Mouse (Mus musculus) layer of hippocampus, adult 11-12 months (tissue): ENCODE results near the gene Cep78.

ENCODE experiments used
- DNase-seq: peaks from one replicate; pipeline ENCODE4 v3.0.0; 2022; ENCODE audit warnings: low spot score

Cep78 gene

DNA sequence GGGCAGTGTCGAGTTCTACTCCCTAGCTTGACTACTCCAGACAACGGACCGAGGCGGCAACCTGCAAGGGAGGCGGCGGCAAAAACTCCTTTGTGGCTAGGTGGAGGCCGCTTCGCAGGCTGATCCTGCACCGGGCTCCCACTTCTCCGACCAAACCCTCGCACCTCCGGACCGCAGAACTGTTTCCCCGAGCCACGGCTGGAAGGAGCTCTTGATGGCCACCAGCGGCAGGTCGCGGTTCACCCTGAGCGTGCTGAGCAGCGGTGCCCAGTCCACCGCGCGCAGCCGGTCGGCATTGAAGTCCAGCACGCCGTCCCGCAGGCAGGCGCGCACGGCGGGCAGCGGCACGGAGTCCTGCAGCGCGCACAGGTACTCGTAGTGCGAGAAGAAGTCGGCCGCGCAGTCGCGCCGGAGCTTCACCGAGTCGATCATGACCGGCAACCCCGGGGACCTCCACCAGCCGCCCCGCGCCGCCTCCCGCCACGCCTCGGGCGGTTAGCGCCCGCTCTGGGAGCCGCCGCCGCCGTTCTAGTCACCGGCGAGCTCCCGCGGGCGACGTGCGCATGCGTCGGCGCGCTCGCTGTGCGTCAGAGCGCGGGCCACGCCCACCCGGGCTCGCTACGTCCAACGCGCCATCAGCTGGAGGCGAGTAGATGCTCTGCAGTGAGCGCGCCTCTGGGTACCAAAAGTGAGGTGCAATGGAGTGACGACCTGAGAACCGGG is at the start of gene Cep78:
Cep78 (minus strand) TSS at position 541 of the 723 bp plus-strand sequence.
- peak; percentile 91 for DNase-seq

DNA sequence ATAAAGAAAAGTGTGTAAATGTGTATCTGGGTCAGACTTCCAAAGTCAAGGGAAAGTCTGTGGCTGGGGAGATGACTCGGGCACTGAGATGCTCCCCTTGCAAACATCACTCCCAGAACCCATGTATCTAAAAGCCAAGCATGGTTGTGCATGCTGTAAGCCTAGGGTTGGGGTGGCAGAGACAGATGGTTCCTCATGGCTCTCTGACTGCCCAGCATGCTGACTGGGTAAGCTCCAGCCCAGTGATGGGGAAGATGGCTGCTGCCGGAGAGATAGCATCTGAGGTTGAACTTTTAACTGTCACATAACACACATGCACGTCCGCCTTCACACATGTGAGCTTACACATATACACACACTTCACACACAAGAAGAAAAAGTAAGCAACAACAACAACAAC is 46.5 kb upstream of the Cep78 start:
- DNase-seq = no peak

DNA sequence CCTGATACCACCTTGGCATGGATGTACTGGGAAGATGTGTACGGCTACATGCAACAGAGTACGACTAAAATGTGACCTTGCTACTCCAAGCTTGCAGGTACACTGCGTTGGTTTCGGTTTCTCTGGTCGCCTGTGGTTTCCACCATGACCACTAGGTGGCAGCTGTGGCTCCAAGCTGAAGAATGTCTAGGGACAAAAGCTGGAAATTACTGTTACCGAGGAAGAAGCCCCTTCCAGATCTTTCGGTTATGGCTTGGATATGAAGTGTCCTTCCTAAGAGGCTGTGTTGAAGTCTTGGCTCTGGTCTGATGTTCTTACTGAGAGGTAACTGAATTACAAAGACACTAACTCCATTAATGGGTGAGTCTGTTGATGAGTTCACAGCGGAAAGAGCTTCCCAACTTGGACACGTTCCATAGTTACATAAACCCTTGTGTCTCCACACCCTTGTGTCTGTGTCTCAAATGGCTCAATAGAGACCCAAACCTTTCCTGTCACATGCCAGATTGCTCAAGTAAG is 44.5 kb upstream of the Cep78 start:
- peak; percentile 69 for DNase-seq

DNA sequence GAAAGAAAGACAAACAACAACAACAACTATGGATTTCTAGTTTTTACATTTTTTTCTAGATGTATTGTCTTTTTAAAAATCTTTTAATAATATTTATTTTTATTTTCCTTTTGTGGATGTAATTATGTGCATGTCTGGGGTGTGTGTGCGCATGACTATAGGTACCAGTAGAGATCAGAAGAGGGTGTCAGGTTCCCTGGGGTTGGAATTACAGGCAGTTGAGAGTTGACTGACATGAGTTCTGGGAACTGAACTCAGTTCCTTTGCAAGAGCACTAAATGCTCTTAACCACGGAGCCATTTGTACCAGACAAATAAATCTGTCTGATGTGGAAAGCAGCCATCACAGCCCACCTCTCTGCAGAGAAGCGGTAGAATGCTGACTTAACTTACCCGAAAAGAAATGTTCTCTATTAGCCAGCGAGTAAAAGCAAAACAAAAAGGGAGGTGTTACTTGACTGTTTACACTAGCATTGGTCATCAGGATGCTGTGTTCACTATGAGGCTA is 44.0 kb upstream of the Cep78 start:
- no peak for DNase-seq

DNA sequence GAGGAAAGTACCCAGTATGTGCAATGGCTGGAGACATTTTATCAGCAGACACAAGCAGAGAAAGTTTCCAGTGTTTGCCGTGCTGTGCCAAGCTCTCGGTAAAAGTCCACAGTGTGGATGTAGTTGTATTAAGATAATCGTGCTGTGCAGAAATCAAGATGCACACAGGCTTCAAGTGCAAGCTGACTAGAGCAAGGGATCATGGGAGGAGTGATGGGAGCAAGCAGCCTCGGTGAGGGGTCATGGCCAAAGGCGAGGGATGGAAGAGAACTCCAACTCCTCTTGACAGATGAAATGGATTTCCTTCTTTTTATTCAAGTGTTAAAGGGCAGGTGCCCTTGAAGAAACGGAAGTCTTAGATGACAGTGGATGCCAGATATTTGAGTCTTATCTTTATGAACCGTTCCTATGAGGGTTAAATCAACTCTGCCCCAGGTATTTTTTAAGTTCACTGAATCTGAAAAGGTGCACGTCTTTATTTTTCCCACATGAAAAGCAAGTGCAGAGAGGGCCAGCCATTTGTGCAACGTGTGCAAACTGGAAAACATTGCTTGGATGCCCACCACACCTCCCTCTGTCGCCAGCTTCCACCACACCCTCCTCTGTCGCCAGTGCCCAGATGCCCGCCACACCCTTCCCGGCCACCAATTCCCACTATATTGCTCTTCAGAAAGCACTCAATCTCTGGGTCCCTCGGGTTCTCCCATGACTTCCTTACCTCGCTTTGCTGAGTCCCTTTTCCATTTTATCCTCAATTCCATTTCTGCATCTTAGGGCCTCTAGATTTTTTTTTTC is 43.3 kb upstream of the Cep78 start:
- no peak for DNase-seq

DNA sequence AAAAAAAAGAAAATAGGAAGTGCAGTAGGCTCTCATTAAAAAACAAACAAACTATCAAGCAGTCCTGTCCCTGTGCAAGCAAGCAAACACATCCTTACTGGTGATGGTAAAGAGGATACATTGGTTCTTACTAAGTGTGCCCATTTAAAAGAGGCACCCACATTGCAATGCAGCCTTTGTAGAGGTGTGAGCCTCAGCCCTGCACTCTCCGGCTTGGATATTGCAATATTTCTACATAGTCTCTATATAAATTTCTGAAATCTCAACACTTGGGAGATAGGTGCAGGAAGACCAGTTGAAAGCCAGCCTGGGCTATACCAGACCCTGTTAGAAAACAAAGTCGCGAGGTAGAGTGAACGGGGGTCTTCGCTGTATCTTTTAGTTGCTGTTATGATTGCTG is 41.5 kb upstream of the Cep78 start:
- DNase-seq = no peak

DNA sequence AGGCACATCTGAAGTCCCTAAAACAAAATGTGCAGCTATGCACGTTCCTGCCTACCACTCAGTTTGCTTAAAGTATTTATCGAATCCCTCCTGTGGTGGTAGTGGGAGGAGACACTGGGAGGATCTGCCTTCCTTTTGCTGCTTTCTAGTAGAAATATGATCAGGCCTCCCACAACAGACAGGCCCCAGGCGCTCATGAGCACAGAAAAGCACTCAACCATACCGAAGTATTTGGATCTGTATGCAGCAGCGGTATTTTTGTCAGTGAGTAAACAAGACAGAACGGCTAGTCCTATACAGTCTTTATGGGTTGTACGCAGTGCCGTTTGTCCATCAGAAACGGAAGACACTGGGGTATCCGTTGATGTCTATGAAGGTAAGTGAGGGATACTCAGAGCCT is 37.4 kb upstream of the Cep78 start:
- no peak for DNase-seq

DNA sequence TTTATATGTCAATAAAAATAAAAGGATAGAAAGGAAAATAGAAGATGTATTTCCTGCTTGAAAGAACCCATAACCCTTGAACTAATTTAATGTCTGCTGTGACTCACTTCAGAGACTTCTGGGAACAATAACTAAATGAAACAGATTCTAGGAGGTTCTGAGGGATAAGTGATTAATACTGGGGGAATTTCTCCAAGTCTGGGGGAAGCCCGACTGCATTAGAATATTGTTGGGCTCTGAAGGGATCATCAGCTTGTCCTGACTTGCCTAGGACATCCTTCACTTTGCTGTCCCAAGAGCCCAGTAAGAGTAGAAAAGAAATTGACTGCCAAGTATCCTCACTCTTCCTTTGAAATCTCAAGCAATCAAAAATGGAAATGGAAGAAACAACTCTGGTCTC is 31.4 kb upstream of the Cep78 start:
- no peak for DNase-seq

DNA sequence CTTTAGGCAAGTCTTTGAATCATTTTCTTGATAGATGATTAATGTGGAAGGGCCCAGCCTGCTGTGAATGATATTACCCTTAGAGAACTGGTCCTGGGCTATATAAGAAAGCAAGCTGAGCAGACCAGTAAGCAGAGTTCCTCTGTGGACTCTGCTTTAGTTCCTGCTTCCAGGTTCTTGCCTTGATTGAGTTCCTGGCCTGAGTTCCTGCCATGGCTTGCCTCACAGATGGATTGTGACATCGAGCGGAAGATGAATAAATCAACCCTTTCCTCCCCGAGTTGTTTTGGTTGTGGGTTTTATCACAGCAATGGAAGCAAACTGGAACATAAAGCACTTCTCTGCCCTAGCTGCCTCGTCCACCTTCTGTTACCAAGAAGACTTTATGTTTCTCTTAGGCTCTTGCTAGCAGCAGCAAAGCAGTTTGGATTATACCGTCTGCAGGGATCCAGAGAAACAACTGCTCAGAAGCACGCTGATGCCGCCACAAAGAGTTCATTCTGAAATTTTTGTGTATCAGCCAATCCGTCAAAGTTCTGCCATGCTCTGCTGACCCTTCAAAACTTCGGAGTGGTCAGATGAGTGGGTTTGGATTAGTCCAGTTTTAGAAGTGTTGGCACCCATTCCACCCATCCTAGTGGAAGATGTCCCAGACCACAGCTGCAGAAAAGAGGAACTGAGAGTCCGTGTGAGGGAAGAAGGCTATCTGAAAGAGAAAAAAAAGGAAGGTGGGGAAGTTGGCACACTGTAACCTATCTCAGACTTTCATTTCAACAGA is 30.6 kb upstream of the Cep78 start:
- DNase-seq = peak; percentile 28

DNA sequence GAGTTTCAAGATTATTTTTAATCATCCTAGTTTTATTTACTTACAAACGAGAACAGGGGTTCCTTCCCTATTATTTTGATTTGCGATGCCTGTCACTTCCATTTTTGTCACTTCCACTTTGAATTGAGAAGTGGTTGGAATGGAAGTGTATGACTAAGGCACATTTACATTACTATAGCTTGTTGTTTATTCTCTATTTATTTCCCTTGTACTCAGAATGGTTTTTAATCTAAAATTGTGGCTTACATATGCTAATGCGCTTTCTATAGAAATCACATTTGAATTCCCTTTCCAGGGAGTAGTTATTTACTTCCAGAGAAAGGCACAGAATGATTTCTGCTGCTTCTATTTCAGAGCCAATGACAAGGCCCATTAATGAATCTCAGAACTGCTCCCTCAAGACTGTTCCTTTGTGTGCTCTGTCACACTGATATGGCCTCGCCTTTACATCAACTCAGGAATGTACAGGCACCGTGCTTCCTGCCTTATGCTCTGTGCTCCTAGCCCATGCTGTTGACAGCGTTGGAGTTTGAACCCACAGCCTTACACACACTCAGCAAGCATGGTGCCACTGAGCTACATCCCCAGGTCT is 25.1 kb upstream of the Cep78 start:
- DNase-seq = no peak

DNA sequence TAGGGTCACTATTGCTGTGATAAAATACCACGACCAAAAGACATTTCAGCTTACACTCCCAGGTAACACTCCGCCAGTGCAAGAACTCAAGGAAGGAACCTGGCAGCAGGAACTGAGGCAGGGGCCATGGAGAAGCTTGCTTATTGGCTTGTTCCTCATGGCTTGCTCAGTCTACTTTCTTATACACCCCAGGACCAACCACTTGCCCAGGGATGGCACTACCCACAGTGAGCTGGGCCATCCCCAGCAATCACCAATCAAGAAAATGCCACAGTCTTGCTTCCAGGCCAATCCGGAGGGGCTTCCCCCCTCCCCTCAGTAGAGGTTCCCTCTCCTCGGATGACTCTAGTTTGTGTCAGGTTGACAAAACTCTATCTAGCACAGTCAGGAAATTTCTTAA is 24.3 kb upstream of the Cep78 start:
- no peak for DNase-seq

DNA sequence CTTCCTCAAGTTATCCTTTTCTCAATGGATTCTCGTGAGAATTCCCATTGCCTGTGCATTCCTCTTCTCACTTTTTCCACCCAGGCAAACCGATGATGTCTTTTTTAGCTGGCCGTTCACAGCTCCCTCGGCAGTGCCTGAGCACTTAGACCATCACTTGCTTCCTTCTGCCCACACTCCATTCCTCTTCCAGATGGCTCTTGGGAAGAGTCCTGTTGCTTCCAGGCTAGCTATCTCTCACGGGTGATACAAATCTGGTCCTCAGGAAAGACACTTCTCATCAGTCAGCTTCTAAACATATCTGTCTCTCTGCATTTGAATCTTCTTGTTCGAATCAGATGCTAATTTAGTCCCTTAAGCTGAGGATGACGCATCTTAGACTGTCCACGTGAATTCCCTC is 22.3 kb upstream of the Cep78 start:
- no peak for DNase-seq

DNA sequence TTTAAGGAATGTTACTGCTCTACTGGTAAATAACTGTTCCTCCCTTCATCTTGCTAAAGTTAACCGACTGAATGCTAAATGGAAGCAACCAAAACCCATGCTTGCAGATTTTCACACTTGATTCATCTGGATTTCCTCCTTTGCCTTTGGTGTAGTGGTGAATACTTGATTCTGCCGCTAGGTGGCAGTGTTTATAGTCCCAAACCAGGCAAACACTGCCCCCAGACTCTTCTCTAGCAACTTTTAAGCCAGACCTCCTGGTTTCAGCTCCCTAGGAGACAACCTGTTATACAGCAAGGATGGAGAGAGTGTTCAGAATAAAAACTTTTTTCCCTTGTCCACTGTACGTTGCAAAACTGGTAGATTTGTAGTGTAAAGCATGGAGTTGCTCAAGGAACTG is 13.4 kb upstream of the Cep78 start:
- DNase-seq = peak; percentile 80

DNA sequence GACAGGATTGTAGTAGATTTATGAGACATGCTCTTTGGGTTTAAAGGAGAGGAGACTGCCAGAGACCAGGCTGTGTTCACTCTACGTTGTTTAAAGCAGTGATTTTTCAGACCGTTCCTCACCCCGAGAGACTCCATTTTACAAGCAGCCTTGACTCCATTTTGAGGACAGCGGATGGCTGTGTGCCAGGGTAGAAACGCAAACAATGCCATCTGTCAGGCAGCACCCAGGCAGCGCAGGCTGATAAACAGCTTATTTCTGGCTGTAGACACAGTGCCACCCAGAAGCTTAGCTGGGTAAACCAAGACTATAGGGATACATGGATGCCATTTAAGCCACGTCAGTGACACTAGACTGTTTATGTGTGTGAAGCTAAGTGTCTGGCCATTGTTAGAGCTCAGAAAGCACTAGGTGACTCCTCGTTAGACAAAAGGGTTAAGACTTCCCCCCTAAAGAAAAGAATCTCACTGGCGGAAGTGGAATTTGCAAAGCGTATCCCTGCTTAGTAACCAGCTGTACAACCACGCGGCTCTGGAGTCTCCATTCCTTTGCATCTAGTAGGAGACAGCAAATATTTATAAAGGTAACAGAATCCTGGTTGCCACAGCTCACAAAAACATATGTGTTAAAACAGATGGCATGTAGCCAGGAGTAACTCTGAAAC is 12.2 kb upstream of the Cep78 start:
- peak; percentile 81 for DNase-seq

DNA sequence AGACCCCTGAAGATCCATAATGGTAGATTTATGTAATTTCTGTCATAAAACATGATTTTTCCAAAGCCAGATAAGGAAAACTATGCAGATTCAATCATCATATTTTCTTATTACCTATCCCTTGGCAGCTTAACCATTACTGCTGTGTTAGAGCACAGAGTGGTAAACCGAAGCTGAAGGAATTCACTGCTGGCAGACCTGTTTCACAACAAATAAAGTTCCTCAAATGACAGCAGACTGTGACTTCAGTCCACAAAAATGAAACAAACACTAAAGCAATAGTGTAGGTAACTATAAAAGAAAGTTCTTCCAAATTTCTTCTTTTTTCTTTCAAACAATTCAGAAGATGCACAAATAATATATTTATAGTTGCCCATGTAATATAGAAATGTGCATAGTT is 5.3 kb upstream of the Cep78 start:
- no peak for DNase-seq

DNA sequence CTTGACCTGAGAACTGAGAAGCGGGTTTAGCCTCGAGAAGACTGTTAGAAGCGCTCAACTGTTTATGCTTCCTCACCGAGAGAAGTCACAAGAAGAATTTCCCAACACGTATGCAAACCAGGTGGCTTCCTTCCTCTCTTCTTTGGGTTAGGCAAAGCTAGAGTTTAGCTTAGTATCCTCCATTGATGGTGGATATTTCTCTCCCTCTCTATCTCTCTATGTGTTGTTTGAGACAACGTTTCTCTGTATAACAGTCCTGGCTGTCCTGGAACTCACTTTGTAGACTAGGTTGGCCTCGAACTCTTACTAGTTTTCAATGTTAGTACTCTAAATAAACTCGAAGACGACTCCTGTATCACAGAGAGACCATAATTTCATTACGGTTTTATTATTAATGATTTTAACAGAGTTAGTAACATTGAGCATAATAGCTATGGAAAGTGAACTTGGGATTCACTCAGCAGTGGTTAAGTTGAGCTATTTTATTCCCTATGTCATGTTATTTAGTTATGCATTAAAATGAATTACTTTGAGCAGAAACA is 454 bp upstream of the Cep78 start:
- DNase-seq = no peak

DNA sequence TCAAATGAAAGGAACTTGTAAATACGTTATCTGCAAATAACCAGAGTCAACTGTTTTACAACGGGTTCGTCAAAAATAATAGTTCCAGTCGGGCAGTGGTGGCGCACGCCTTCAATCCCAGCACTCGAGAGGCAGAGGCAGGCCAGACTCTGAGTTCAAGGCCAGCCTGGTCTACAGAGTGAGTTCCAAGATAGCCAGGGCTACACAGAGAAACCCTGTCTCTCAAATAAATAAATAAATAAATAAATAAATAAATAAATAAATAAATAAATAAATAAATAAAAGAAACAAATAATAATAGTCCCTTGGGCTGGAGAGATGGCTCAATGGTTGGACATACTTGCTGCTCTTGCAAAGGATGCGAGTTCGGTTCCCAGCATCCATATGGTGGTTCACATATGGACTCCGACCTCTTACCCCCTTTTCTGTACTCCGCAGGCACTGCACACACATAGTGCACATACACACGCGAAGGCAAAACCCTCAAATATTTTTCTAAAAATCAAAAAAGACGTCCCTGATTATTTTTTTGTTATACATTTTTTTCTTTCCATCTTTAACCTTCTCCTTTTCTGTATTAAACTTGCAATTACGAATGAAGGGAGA is 947 bp downstream of the Cep78 start:
- no peak for DNase-seq

DNA sequence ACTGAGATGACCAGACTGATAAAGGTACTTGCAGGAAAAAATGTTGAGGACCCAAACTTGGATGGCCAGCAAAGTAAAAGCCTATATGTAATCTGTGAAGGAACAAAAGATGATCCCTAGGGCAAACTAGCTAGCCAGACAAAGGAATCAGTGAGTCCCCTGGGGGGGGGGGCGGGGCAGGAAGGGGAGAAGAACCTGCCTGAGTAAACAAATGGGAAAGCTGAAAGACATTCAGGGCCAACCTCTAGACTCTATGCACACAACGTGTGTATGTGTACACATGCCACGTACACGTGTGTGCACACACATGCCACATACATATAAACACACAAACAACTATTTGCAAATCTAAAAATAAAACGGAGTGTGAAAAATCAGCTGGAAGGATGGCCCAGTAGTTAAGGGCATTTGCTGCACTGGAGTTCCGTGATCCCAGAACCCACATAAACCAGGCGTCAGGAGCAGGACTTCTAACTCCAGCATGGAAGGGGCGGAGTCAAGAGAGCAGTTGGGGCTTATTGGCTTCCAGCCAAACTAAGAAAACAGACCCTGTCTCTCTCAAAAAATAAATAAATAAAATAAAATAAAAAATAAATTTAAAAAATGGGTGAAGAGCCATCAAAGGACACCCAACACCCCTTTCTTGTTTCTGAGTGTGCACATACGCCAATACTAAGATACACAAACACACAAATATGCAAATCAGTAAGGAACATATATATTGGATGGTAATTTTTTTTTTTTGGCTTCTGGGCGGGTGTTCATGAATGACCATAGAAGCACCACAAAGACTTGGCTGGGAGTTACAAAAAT is 1.7 kb downstream of the Cep78 start:
- no peak for DNase-seq

DNA sequence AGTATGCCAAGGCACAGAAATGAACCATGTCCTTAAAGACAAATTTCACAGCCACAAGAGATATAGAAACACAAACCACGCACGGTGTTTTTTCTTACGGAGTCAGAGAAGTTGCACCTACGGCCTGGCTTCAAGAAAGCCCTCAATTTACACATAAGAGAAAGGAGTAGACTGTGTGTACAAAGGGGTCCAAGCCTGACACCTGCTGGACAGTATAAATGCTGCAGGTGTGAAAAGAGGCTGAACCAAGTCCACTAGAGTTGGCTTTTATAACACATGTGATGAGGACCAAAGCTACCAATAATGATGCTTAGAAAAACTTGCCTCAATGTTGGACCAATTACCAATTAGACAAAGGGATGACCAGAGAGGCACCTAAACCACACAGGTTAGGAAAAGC is 2.9 kb downstream of the Cep78 start:
- peak; percentile 62 for DNase-seq

DNA sequence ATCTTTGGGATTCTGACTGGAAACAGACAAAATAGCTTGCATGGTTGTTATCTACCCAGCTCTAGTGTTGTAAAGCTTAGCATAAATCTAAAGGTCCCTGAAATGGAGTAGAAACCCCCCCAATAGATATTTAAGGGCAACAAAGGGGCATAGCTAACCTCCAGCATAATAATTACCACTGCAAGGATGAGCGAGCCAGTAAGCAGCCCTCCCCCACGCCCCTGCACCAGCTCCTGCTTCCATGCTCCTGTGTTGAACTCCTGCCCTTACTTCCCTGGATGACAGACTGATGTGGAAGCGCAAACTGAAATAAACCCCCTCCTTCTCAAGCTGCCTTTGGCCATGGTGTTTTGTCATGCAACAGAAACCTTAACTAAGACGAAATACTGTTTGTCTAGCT is 11.4 kb downstream of the Cep78 start:
- no peak for DNase-seq
